Mouse (Mus musculus) limb, embryonic 15.5 days (tissue): ENCODE data around the gene A730009L09Rik. TPM values are rescaled to one million over a fixed set of nuclear protein-coding genes. Genes with fewer than 3 reads are reported as not detected.

ENCODE experiments used
- polyA plus RNA-seq: library from polyadenylated mRNA; unstranded; fragments of >200 nt; fragmentation: Nextera tagmentation; extraction: Ambion mirVana; gene quantifications from 2 replicates; pipeline ENCODE4 v1.2.1, GENCODE M21; 2015

Gene A730009L09Rik
- polyA plus RNA-seq, 1 experiment from 2014 or later = not detected

Other genes with a start within 250 kb of the A730009L09Rik start
- 39.2 and 40.3 TPM in 2 replicates for gene Mrpl39, start 220.6 kb downstream of the A730009L09Rik start, polyA plus RNA-seq